Mouse (Mus musculus): ENCODE measurements around the gene Npr2. TPM values are rescaled to one million over a fixed set of nuclear protein-coding genes. Genes with fewer than 3 reads are reported as not detected.
"Not testable (repeated sequence)": the region's sequence is repeated elsewhere in the genome, so short reads cannot be mapped to it uniquely, and the experiment has no call there.

Npr2 gene
- 36.4 and 43.9 TPM in 2 replicates for total RNA-seq (2021)
- long read RNA-seq, experiment 1, transcript Npr2-201 (22 exons, 3,660 nt) = major isoform, 9 of 20 reads
- long read RNA-seq, experiment 1, partial matches to known transcripts = 5 of 20 reads
- long read RNA-seq, experiment 1, other reads (novel, unspliced or antisense) = 6 of 20 reads
- long read RNA-seq, experiment 2, transcript Npr2-201 (22 exons, 3,660 nt) = major isoform, 6 of 14 reads
- long read RNA-seq, experiment 2, partial matches to known transcripts = 3 of 14 reads
- long read RNA-seq, experiment 2, other reads (novel, unspliced or antisense) = 5 of 14 reads

DNA sequence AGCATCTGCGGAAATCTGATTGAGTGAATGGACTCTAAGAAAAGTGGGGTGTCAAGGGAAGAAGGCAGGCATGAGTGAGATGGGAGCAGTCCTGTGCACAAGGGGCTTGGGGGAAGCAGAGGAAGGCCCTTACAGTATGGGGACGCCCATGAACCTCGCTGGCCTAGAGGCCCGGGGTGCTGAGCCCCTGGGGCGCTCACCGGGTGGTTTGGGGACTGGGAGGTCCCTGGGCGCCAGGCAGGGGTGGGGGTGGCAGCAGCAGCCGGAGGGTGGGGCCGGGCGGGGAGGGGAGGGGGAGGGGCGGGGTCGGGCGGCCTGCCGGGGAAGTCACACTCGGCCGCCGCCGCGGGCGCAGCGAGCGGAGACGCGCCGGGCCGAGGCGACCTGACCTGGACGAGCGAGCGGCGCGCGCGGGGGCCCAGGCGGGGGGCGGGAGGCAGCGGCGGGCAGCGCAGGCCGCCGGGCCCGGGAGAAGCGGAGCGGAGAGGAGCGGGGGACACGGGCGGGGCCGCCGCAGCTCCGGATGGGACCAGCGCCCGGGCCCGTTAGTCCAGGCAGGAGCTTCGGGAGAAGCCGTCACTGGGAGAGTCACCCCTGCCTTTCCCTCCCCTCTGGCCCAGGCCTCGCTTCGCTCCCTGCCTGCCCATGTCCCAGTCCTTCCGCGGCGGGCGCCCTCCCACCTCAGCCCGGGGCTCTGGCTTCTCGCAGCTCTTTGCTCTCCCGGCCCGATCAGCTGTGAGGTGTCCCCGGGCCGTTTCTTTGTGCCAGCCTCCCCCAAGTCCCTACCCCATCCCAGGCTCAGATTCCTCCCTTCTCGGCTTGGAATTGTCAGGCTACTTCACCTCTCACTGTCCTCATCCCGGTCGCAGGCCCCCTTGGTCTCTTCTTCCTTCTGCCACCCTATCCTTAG lies at the start of gene Npr2:
TSS of gene Npr2 (plus strand) at position 890 of the 910 bp plus-strand sequence.
- peak; percentile 76 for DNase-seq

DNA sequence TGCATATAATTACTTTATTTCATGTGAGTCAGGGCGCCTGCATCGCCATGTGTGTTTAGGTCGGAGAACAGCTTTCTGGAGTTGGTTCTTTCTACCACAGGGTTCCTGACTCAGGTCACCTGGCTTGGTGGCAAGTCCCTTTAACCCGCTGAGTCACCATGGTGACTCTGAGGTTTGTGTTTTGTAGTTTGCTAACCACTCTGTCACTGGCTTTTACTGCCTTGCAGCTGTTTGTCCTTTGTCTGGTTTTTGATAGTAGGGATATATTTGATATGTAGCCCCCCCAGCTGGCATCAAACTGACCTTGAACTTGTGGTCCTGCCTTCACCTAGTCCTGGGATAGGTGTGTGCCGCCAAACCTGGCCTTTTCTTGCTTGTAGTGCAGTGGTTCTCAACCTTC lies 49.5 kb upstream of the Npr2 start:
- no peak for DNase-seq

DNA sequence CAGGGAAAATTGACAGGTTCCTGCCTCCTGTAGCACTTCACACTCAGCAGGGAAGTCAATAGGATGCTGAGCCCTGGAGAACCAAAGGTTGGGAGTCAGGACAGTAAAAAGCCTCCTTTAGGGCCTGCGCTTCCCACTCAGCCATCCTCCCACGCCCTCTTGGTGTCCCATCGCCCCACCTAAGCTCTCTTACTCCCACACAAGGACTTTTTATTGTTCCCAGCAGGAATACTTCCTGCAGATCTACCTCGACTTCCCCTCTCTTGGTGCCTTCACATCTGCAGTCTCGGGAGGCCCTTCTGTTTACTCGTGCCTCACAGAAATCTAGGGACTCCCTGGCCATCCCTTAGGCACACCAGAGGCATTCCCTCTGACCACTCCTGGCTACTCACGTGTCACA lies 48.3 kb upstream of the Npr2 start:
- no peak for DNase-seq

DNA sequence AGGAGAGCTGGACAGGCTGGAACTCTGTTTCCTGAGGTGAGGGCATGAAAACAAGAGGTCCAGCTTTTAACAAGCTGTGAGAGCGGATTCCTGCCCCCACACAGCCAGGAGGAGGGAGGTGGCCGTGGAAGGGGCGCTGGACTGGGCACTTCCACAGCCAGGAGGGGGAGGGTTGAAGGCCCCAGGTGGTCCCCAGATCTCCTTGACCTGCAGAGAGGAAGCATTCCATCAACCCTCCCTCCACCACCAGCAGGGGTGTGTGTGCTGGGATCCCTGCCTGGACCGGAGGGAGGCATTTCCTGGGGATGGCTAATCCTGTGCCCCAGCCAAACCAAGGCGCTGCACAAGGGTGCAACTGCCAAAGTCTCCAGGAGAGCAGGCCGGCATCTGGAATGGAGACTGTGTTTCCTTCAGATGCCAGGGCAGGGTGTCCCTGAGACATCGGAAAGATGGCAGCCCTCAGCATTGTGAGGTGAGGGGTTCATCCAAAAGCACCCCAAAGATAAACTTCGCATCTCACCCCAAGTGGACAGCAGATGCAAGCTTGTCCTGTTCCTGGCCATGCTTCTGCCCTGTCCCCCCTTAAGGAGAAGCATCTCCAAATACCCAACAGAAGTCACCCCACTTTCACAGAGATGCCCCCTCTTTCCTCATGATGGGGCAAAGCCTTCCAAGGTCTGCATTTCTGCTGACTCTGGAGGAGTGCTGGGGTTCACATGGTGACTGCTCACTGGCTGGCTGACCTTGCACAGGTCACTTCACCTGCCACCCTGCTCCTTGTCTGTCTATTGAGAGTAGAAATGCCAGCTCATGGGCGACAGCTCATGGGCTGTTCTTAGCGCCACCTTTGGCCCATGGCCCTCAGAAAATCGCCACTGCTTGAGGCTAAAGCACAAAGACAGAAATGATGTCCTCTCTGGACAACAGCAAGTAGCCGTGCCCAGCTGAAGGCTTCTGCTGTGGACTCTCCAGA lies 47.0 kb upstream of the Npr2 start, which contains the start of gene Msmp:
TSS of gene Msmp (minus strand) at position 51 of the 973 bp plus-strand sequence.
- DNase-seq = peak; percentile 62

DNA sequence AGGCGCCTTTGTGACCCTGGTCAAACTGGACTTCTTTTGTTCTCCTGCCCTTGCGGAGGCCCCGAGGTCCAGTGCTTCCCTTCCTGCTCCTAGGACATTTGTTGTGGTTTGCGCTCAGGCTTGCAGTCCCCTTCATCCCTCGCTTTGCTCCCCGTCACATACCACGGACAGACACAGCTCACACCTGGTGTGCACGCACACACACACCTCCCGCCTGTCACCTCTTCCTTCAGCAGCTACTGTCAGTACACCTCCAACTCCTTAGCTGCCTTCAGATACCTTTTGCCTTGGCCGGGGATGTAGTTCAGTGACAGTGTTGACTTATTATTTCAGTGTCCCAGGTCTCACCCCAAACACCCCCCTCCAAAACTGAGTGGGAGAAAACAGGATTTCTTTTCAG lies 46.1 kb upstream of the Npr2 start:
- DNase-seq = no peak

DNA sequence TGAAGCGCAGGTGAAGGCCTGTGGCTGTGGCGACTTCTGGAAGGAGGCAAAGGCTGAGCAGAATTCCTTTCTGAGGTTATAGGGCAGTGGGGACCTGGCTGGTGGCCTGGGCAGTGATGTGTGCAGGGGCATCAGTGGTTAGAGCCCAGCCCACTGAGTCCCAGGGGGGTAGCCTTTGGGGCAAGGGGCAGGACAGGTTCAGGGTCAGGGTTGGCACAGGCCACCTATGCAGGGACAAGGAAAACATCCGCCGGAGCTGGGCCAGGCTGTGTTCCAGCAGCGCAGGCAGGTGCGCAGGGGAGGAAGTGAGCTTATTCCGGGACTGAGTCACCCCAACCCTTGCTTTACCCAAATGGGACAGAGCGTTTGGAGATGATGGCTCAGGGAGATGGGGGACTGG lies 45.3 kb upstream of the Npr2 start:
- peak; percentile 55 for DNase-seq

DNA sequence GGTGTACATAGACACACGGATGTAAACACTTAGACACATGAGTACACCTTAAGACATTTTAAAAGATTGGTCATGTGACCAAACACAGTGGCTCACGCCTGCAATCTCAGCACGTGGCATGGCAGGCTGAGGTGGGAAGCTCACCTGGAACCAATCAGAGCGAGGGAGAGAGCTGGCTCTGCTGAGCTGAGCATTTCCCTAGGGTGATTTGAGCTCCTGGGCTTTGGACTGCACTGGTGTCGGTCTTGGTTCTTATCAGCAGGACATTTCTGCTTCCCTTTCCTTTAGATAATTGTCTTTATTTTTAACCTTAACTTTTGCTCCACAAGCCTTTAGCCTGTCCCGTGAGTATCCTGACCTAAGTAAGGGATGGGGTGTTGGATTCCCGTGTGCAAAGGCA lies 44.1 kb upstream of the Npr2 start:
- no peak for DNase-seq

DNA sequence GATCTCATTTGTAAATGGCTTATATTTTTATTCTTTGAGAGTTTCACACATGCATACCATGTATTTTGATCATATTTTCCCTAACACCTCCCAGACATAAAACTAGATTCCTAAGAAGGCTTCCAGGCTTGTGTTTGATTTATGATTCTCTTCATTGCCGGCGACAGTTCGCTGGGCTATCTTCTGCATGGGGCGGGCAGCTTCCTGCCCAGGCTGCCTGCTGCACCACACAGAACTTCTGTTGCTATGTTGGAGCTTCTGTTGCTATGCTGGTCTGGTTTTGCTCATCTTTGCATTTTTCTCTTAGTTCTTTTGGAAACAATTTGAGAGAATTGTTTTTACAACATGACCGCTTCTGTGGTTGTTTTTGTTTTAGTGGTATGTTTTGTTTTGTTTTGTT lies 40.2 kb upstream of the Npr2 start:
- no peak for DNase-seq

DNA sequence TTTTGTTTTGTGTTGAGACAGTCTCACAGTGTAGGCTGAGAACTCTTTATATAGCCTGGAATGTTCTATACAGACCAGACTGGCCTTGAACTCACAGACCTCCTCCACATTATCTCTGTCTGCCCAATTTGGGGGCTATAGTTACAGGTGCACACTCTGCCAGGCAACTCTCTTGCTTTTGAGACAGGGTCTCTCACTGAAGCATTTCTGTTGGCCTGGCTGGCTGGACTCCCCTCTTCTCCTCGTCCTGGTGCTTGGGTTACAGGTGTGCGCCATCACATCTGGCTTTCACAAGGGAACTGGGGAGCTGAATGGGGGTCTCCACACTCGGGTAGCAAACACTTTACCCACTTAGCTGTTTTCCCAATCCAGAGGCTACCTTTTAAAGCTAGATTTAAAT lies 39.8 kb upstream of the Npr2 start:
- no peak for DNase-seq

DNA sequence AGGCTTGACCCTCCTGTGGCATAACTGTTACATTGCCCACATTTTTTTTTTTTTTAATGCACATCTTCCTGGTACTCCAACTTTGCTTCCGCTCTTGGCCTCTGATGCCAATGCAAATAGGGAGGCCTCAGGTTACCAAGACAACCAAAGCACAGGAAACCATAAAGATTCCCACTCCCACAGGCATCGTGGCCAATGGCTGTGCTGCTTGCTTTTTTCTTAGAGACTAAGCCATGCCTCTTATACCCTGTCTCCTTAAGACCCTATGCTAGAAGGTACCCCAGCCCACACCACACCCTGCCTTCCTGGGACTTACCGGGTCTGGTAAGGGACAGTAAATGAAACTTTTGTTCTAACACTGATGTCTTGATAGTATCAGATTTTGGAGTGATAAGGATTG lies 38.3 kb upstream of the Npr2 start:
- no peak for DNase-seq

DNA sequence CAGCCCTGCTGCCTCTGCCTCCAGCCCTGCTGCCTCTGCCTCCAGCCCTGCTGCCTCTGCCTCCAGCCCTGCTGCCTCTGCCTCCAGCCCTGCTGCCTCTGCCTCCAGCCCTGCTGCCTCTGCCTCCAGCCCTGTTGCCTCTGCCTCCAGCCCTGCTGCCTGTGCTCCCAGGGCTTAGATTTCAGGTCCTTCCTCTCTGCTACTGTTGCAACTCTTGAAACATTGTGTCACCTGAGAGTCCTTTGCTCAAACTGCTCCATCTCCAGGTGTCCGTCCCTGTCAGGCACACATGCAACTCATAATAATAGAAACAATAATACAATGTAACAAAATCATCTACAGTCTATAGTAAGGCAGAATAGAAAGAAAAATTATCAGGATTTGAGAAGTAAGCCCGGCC lies 35.1 kb upstream of the Npr2 start:
- not testable (repeated sequence) for DNase-seq

DNA sequence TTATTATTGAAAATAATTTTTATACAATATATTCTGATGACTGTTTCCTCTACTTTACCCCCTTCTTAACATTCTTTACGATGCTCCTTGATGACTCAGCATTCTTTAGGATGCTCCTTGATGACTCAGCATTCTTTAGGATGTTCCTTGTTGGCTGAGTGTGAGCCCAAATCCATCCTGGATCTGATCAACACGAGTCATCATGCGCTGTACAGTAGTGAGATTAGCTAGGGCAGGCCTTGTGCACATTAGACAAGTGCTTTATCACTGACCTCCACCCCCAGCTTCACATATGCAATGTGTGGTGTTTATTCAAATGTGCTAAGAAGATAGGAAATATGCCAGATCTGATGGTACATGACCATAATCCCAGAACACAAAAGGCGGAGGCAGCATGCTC lies 33.5 kb upstream of the Npr2 start:
- DNase-seq = no peak

DNA sequence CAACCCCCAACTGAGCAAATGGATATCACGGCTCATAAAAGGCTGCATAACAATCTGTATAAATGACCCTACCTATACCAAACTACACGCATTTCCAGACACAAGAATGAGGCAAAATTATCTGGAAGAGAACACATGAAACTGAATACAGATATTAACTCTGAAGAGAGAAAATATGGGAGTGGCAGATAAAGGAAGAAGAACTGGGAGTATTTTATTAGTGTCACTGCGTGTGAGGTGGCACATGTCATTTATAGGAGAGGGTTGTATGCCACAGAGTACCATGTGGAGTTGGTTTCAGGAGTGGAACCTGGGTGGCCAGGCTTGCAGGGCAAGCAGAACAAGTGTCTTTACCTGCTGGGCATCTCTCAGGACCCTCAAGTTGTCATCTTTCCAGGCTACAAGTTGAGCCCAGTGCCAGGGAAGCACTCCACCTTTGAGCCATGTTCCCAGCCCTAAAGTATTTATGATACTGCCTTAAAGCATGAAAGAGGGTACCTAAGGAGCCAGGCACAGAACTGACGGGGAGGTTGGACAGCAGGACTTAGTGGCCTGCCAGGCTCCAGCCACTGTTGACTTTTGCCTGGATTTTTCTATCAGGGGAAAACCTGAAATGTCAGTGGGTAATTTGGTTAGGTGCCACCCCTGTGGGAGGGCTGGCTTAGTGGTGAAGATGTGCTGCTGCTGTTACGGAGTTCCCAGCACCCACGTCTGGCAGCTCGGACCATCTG lies 32.9 kb upstream of the Npr2 start:
- no peak for DNase-seq

DNA sequence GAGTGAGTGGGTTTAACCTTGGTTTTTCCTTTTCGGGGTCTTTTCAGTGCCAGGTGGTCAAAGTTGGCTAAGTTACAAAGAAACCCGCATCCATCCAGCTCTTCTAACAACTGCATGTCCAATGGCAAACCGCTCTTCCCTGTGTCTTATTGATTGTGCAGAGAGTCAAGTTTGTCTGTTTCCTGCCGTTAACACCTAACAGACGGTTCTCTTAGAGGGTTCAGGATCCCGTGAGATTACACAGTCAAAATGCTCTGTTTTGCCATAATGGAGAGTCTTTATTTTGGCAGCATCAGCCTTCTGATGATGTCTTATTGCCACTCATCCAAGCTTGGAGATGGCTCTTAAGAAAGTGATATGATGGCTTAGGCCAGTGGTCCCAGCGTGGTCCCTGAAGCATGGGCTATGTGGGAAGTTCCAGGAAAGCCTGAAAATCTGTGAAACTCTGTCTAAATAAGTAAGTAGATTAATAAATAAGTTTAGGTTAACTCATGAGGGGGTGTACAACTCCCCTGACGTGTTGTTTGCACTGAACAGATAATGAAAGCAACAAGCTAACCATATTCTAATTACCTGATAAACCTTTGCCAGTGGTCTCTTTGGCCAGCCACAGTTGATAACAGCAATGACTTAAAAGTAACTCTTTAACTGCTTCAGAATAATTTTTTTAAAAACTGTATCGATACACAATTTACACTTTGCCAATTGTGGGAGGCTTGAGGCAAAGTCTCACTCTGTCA lies 31.4 kb upstream of the Npr2 start:
- DNase-seq = no peak

DNA sequence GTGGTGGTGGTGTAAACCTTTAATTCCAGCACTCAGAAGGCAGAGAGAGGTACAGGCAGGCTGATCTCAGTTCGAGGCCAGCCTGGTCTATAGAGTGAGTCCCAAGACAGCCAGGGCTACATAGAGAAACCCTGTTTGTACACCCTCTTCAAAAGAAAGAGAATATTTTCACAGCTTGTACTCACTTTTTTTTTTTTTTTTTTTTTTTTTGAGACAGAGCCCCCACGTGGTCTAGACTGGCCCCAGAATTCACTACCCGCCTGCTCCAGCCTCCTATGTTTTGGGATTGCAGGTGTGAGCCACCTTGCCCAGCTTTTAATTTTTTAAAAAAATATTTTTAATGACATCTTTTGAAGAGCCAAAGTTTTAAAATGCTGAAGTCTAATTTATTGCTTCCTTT lies 27.6 kb upstream of the Npr2 start:
- no peak for DNase-seq

DNA sequence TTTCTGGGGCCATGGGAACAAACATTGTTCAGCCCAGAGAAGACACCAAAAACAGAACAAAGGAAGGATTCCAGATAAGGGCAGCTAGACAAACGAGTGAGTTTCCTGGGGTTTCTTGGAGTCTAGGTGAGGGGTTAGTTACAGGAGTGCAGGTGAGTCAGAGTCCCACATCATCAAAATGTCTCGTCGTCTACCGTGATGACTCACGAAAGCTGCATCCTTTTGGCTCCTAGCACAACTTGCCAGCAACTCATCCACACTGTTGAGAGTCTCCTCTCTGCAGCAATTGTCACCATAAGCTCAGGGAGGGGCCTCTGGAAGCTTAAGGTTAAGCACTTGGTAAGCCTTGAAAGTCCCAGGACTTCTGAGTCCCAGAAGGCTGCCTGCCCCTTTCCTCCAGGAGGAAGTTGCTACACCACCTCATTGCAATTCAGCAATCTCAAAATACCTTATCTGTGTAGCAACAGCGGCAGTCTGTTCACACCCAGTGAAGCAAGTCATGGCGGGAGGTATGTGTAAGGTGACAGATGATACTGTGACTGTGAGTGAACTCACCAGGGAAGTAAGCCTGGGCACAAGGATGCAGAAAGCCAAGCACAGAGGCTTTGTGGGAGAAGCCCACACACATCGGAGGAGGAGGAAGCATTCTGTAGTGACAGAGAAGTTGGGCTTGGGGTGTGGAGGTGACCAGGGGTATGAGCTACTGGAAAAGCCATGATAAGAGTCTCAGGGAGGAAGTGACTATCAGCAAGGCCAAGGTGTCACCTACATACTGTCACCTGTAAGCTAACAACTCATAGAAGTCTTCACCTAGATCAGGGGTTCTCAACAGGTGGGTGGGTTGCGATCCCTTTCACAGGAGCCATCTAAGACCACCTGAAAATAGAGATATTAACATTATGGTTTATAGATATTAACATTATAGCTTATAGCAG lies 26.7 kb upstream of the Npr2 start:
- no peak for DNase-seq

DNA sequence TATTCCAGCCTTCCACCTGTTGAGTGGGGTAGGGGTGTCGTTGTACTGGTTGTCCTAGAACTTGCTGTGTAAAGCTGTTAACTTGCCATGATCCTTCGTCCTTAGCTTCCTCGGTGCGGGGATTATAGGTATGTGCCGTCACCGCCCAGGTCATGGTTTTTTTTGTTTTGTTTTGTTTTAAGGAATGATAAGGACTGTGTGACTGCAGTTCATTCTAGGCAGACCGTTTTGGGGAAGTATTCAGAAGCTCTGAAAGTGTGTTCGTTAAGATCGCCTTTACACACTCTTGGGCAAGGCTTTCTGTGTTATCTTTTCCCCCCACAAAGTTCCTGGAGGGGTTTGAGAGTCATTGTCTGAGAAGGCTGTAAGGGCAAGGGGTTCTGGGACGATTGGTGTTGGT lies 19.2 kb upstream of the Npr2 start:
- DNase-seq = no peak

DNA sequence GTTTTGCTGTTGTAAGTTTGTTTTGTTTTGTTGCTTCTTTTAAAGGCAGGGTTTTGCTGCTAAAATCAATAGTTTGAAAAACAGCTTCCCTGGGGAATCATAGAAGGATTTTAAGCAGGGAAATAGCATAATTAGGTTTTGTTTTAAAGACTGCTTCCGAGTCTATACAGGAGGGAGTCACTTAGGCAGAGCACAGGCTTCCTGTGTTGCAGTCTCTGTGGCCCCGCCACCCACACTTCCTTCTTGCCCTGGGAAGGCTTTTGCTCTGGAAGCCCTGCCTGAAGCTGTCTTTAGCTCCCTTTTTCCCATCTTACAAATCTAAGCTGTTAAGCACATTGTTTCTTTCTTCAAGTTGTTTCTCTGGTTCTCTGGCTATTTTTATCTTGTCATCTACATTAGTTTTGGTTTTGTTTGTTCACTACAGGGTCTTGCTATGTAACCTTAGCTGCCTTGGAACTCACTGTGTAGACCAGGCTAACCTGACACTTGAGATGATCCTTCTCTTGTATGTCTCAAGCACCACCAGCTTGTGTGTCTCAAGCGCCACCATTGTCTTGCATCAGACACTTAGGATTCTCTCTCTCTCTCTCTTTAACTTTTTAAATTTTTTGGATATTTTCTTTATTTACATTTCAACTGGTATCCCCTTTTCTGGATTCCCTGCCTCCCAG lies 18.5 kb upstream of the Npr2 start:
- DNase-seq = peak; percentile 29

DNA sequence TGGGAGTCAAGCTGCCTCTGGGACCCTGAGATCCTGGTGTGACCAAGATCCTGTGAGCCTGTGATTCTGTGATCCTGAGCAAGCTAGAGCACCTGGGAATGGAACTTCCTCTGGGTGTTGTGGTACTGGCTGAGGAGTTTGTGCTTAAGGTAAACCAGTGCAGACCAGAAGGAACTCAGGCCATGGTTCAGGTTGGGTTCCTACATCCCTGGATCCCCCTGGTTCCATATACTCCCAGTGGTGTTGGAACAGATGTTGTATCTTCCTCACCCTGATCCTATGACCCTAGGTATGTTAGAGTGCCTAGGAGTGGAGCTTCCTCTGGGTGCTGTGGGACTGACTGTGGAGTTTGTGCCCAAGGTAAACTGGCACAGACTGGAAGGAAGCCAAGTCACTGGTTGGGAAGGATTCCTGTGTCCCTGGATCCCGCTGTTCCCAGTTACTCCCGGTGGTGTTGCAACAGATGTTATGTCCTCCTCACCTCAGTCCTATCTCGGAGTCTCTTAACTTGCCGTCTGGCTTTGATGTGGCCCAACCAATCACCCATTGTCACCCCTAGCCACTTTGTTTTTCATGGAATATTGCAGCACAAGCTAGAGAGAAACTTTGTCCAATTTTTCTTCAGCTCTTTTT lies 11.5 kb upstream of the Npr2 start:
- DNase-seq = peak; percentile 37
